22 mouse cellular contexts compared by ENCODE assay signal in the genomic region with DNA sequence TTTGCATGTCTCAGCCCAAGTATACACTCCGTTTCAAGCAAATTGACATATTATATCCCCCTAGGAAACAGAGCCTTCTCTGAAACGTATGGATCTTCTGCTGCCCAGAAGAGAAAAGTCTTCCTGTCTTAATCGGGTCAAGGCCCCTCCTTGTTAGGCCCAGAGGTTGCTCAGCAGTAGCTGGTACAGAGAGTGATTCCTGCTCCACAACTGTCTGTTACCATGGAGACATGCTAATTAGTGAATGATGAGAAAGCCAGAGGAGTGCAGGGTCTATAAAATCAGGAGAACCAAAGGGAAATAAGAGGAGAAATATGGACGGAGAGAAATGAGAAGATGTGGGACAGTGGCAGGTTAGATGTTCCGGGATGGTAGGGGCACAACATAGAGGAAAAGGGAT.
DNase-seq lines count a peak whose midpoint lies in the region; ATAC-seq and TF ChIP-seq lines count a peak whose summit lies in the region.
"Had no signal": no experiment of that assay in that cellular context is flagged by ENCODE, and none has a peak within 500 bp of the region (broad histone marks: within the 10 kb centered on the region; RNA-seq: fewer than 3 reads in every experiment).

No protein-coding gene starts in this region.

- H3K4me1 ChIP-seq in forebrain, embryonic 15.5 days: peaks cover 4% of the 10 kb centered on the region; the same call in 1 of the 2 replicates
- H3K4me1 ChIP-seq in forebrain, embryonic 11.5 days (replicated peaks; ENCODE audit: control insufficient read depth, insufficient read depth, low read length): no peaks in the 10 kb centered on the region
- H3K4me1 ChIP-seq in forebrain, postnatal 0 days (ENCODE audit: insufficient read depth): no peaks in the 10 kb centered on the region
- peaks cover 14% of the 10 kb centered on the region for H3K4me1 ChIP-seq in midbrain, embryonic 13.5 days (replicated peaks)
- H3K4me1 ChIP-seq: embryonic facial prominence, embryonic 15.5 days; heart, embryonic 15.5 days; limb, embryonic 13.5 days had no signal

- ATAC-seq in forebrain, embryonic 15.5 days (replicated peaks): peak; percentile 84
- no peak; the same call in 1 of the 2 replicates for ATAC-seq in forebrain, embryonic 11.5 days (replicated peaks; ENCODE audit: low FRiP score)
- ATAC-seq in forebrain, postnatal 0 days: peak; percentile 83
- peak; percentile 94 for ATAC-seq in midbrain, embryonic 13.5 days
- ATAC-seq: lung, postnatal 0 days had no signal

- H3K4me3 ChIP-seq in forebrain, embryonic 15.5 days: no peak overlapping the region
- no peak overlapping the region for H3K4me3 ChIP-seq in forebrain, embryonic 11.5 days (ENCODE audit: low read depth, low read length)
- H3K4me3 ChIP-seq in forebrain, postnatal 0 days (ENCODE audit: low read depth, low read length): no peak overlapping the region
- H3K4me3 ChIP-seq in midbrain, embryonic 13.5 days (replicated peaks): no peak overlapping the region
- H3K4me3 ChIP-seq: embryonic facial prominence, embryonic 15.5 days; heart, adult 2 months; heart, embryonic 15.5 days; layer of hippocampus, adult 2 months; left cerebral cortex, adult 2 months; limb, embryonic 13.5 days; myocyte had no signal

- no peak for TF ChIP-seq CTCF in forebrain, postnatal 0 days (IDR thresholded peaks at IDR 0.05; ENCODE audit: low read depth)

- H3K4me2 ChIP-seq in forebrain, embryonic 15.5 days (replicated peaks): no peak overlapping the region
- no peak overlapping the region for H3K4me2 ChIP-seq in forebrain, embryonic 11.5 days (ENCODE audit: low read depth, low read length, severe bottlenecking)
- no peak overlapping the region for H3K4me2 ChIP-seq in forebrain, postnatal 0 days (ENCODE audit: low read depth)
- no peak overlapping the region for H3K4me2 ChIP-seq in midbrain, embryonic 13.5 days (replicated peaks)
- H3K4me2 ChIP-seq: embryonic facial prominence, embryonic 15.5 days; heart, embryonic 15.5 days; limb, embryonic 13.5 days had no signal

- H3K9ac ChIP-seq in forebrain, embryonic 15.5 days (replicated peaks): no peak overlapping the region
- no peak overlapping the region for H3K9ac ChIP-seq in forebrain, embryonic 11.5 days (ENCODE audit: low read length)
- H3K9ac ChIP-seq in forebrain, postnatal 0 days: no peak overlapping the region
- H3K9ac ChIP-seq in midbrain, embryonic 13.5 days (replicated peaks): no peak overlapping the region
- H3K9ac ChIP-seq: embryonic facial prominence, embryonic 15.5 days; heart, embryonic 15.5 days; limb, embryonic 13.5 days; liver, embryonic 14.5 days had no signal

- no peak overlapping the region for H3K27ac ChIP-seq in forebrain, embryonic 15.5 days (replicated peaks)
- H3K27ac ChIP-seq in forebrain, embryonic 11.5 days (ENCODE audit: low read depth, low read length): no peak overlapping the region
- no peak overlapping the region for H3K27ac ChIP-seq in forebrain, postnatal 0 days (ENCODE audit: low read depth, low read length)
- 0 out of 2 replicates have a peak overlapping the region, but pooled peaks have one; percentile 14 for H3K27ac ChIP-seq in midbrain, embryonic 13.5 days
- H3K27ac ChIP-seq: embryonic facial prominence, embryonic 15.5 days; heart, adult 2 months; heart, embryonic 15.5 days; layer of hippocampus, adult 2 months; left cerebral cortex, adult 2 months; limb, embryonic 13.5 days; liver, embryonic 14.5 days had no signal

- no peaks in the 10 kb centered on the region for H3K36me3 ChIP-seq in forebrain, embryonic 15.5 days
- H3K36me3 ChIP-seq in forebrain, embryonic 11.5 days (ENCODE audit: control insufficient read depth, insufficient read depth, low read length): no peaks in the 10 kb centered on the region
- H3K36me3 ChIP-seq in forebrain, postnatal 0 days (ENCODE audit: insufficient read depth): no peaks in the 10 kb centered on the region
- H3K36me3 ChIP-seq in midbrain, embryonic 13.5 days: no peaks in the 10 kb centered on the region
- H3K36me3 ChIP-seq: embryonic facial prominence, embryonic 15.5 days; heart, embryonic 15.5 days; limb, embryonic 13.5 days had no signal

- no peaks in the 10 kb centered on the region for H3K9me3 ChIP-seq in forebrain, embryonic 15.5 days
- no peaks in the 10 kb centered on the region for H3K9me3 ChIP-seq in forebrain, embryonic 11.5 days (ENCODE audit: control insufficient read depth, low read length)
- H3K9me3 ChIP-seq in forebrain, postnatal 0 days (ENCODE audit: low read length): no peaks in the 10 kb centered on the region
- H3K9me3 ChIP-seq in midbrain, embryonic 13.5 days: no peaks in the 10 kb centered on the region
- H3K9me3 ChIP-seq: embryonic facial prominence, embryonic 15.5 days; heart, embryonic 15.5 days; limb, embryonic 13.5 days had no signal

- no peak for DNase-seq in forebrain, embryonic 11.5 days (ENCODE audit: low spot score)
- DNase-seq in forebrain, postnatal 0 days: peak; percentile 2
- peak; percentile 33 for DNase-seq in retina, embryonic 14.5 days (ENCODE audit: low spot score)
- no peak for DNase-seq in adrenal gland, postnatal 36 days
- DNase-seq in testis, postnatal 14 days (ENCODE audit: low spot score): no peak
- DNase-seq: adrenal gland, postnatal 14 days; cerebellum, adult 9-11 months; heart, adult 2 months; kidney, adult 11 months; kidney, postnatal 10 days; right cerebral cortex, postnatal 4 days; thymus, postnatal 4 days had no signal

- 47% methylated on average over 5 of the region's 5 CpGs for WGBS in forebrain, embryonic 15.5 days
- WGBS in forebrain, embryonic 11.5 days: 57% methylated on average over 5 of the region's 5 CpGs
- 37% methylated on average over 5 of the region's 5 CpGs for WGBS in forebrain, postnatal 0 days
- 36% methylated on average over 5 of the region's 5 CpGs for WGBS in midbrain, embryonic 13.5 days

- H3K27me3 ChIP-seq in forebrain, embryonic 15.5 days: no peaks in the 10 kb centered on the region
- no peaks in the 10 kb centered on the region for H3K27me3 ChIP-seq in forebrain, embryonic 11.5 days (ENCODE audit: control insufficient read depth, insufficient read depth, low read length)
- H3K27me3 ChIP-seq in forebrain, postnatal 0 days (ENCODE audit: insufficient read depth, low read length): no peaks in the 10 kb centered on the region
- H3K27me3 ChIP-seq in midbrain, embryonic 13.5 days: no peaks in the 10 kb centered on the region
- H3K27me3 ChIP-seq: embryonic facial prominence, embryonic 15.5 days; heart, embryonic 15.5 days; limb, embryonic 13.5 days had no signal

Comparison
In these comparisons a context has a peak if more than half of its experiments do, and no peak if none do; other contexts are left out.
1. DNase-seq: peak in forebrain, postnatal 0 days (single experiment) and retina, embryonic 14.5 days (single experiment); none in forebrain, embryonic 11.5 days (single experiment), adrenal gland, postnatal 36 days (0 of 2) and testis, postnatal 14 days (single experiment).